Mouse (Mus musculus) layer of hippocampus, postnatal 25 days (tissue): ENCODE measurements around the gene Rgl2. TPM values are rescaled to one million over a fixed set of nuclear protein-coding genes. Genes with fewer than 3 reads are reported as not detected.

Experiments
- DNase-seq, 2 experiments: peaks; one replicate each; pipeline ENCODE4 v3.0.0; 2022; ENCODE audit warnings: mixed read lengths in 2 of 2, low spot score in 1 of 2; ENCODE audit errors: extremely low spot score in 1 of 2
- microRNA-seq, 2 experiments: library from miRNA; unstranded; fragments of <30 nt; microRNA quantifications; one replicate each; pipeline ENCODE4 v1.2.0; 2021
- total RNA-seq, 2 experiments: library from RNA; stranded (reverse); gene quantifications; 2 replicates each; pipeline ENCODE4 v1.2.3; 2021

Rgl2 gene
- total RNA-seq, 2 experiments from 2014 or later: 53.4 to 72.7 TPM

GRCm38 (mm10) chr17:33965082-33965845 lies 35.9 kb downstream of the Rgl2 start:
- DNase-seq: no peak

GRCm38 (mm10) chr17:33965846-33966550 lies 36.7 kb downstream of the Rgl2 start:
- DNase-seq: no peak

- DNase-seq: peak in 1 of 2 experiments; percentile 83
These were observed 39.1 kb downstream of the Rgl2 start for GRCm38 (mm10) chr17:33968489-33968888.

- DNase-seq: no peak
These were observed 39.6 kb downstream of the Rgl2 start for GRCm38 (mm10) chr17:33968927-33969326.

- no peak for DNase-seq
These were observed 40.1 kb downstream of the Rgl2 start for GRCm38 (mm10) chr17:33969394-33969793.

- no peak for DNase-seq
These were observed 43.3 kb downstream of the Rgl2 start for GRCm38 (mm10) chr17:33972691-33973090.

GRCm38 (mm10) chr17:33973572-33973971 lies 44.2 kb downstream of the Rgl2 start:
- DNase-seq: no peak

- no peak for DNase-seq
These were observed 48.7 kb downstream of the Rgl2 start for GRCm38 (mm10) chr17:33977861-33978557.

- no peak for DNase-seq
These were observed 49.3 kb downstream of the Rgl2 start for GRCm38 (mm10) chr17:33978631-33979031.

GRCm38 (mm10) chr17:33979512-33980050 lies 50.2 kb downstream of the Rgl2 start:
- no peak for DNase-seq

GRCm38 (mm10) chr17:33980181-33981035 lies 51.1 kb downstream of the Rgl2 start:
- DNase-seq: no peak

- DNase-seq: peak; percentile 36 to 74
These were observed 52.0 kb downstream of the Rgl2 start for GRCm38 (mm10) chr17:33981192-33981909.

- DNase-seq: peak in 1 of 2 experiments; percentile 74
These were observed 52.8 kb downstream of the Rgl2 start for GRCm38 (mm10) chr17:33982136-33982535.

Small RNAs within 50 kb of the gene (microRNA-seq; reads per million reads assigned to microRNA genes)
- gene Gm27740: 0 reads per million in 2 experiments

Other genes with a start within 250 kb of the Rgl2 start
- 100 to 1,000 TPM; 129 to 152 TPM for gene Hnrnpm, start 242.7 kb upstream of the Rgl2 start, total RNA-seq
- 10 to 100 TPM; 80.9 to 84.4 TPM for gene March2, start 210.9 kb upstream of the Rgl2 start, total RNA-seq
- 100 to 1,000 TPM; 304 to 328 TPM for gene Rab11b, start 169.0 kb upstream of the Rgl2 start, total RNA-seq
- 1 to 10 TPM; 3.8 to 4.0 TPM for gene Angptl4, start 147.7 kb upstream of the Rgl2 start, total RNA-seq
- gene Kank3, start 119.0 kb upstream of the Rgl2 start, total RNA-seq: 10 to 100 TPM; 27.8 to 35.8 TPM
- gene Rps28, start 105.0 kb upstream of the Rgl2 start, total RNA-seq: 100 to 1,000 TPM; 728 to 834 TPM
- 100 to 1,000 TPM; 214 to 222 TPM for gene Ndufa7, start 105.0 kb upstream of the Rgl2 start, total RNA-seq
- 10 to 100 TPM; 23.7 to 23.8 TPM for gene Cd320, start 86.5 kb upstream of the Rgl2 start, total RNA-seq
- not detected for gene Gm7029, start 55.7 kb upstream of the Rgl2 start, total RNA-seq
- gene Kifc1, start 38.9 kb upstream of the Rgl2 start, total RNA-seq: 1 to 10 TPM; 1.9 to 2.1 TPM
- gene Platr17, start 24.4 kb upstream of the Rgl2 start, total RNA-seq: not detected
- 10 to 100 TPM; 27.4 to 27.9 TPM for gene Daxx, start 20.1 kb upstream of the Rgl2 start, total RNA-seq
- gene Tapbp, start 13.6 kb upstream of the Rgl2 start, total RNA-seq: 10 to 100 TPM; 36.2 to 37.0 TPM
- 10 to 100 TPM; 27.7 to 29.6 TPM for gene Zbtb22, start 13.6 kb upstream of the Rgl2 start, total RNA-seq
- 10 to 100 TPM; 95.7 to 97.8 TPM for gene Pfdn6, start 10.8 kb downstream of the Rgl2 start, total RNA-seq
- gene Wdr46, start 11.1 kb downstream of the Rgl2 start, total RNA-seq: 10 to 100 TPM; 13.2 to 14.2 TPM
- 1 to 10 TPM; 6.0 to 6.6 TPM for gene B3galt4, start 21.9 kb downstream of the Rgl2 start, total RNA-seq
- gene Vps52, start 26.3 kb downstream of the Rgl2 start, total RNA-seq: 10 to 100 TPM; 85.0 to 95.9 TPM
- 100 to 1,000 TPM; 311 to 351 TPM for gene Rps18, start 26.5 kb downstream of the Rgl2 start, total RNA-seq
- 10 to 100 TPM; 15.8 to 19.7 TPM for gene H2-K1, start 70.8 kb downstream of the Rgl2 start, total RNA-seq
- 10 to 100 TPM; 37.1 to 44.3 TPM for gene Ring1, start 95.1 kb downstream of the Rgl2 start, total RNA-seq
- gene H2-Ke6, start 98.5 kb downstream of the Rgl2 start, total RNA-seq: 10 to 100 TPM; 54.3 to 63.9 TPM
- 10 to 100 TPM; 94.3 to 95.5 TPM for gene Slc39a7, start 102.1 kb downstream of the Rgl2 start, total RNA-seq
- gene Rxrb, start 102.3 kb downstream of the Rgl2 start, total RNA-seq: 10 to 100 TPM; 76.0 to 83.6 TPM
- gene Col11a2, start 109.9 kb downstream of the Rgl2 start, total RNA-seq: 10 to 100 TPM; 23.5 to 25.3 TPM
- gene H2-Oa, start 162.8 kb downstream of the Rgl2 start, total RNA-seq: under 1 TPM; 0.42 to 0.45 TPM
- 10 to 100 TPM; 32.3 to 35.1 TPM for gene H2-DMa, start 190.0 kb downstream of the Rgl2 start, total RNA-seq
- 100 to 1,000 TPM; 196 to 216 TPM for gene Brd2, start 193.1 kb downstream of the Rgl2 start, total RNA-seq
- gene H2-DMb2, start 213.8 kb downstream of the Rgl2 start, total RNA-seq: under 1 TPM; 0.69 to 0.94 TPM
- 1 to 10 TPM; 1.8 to 3.4 TPM for gene H2-DMb1, start 223.5 kb downstream of the Rgl2 start, total RNA-seq